Mouse (Mus musculus) cerebellum, adult 9-11 months (tissue): ENCODE measurements at regions not wholly inside any gene's neighbourhood (a gene's known extent, or its start where the extent isn't known, plus 50 kb on each side); places are given as distances from the start of the nearest gene placed in this dataset.
"Not testable (repeated sequence)": the region's sequence is repeated elsewhere in the genome, so short reads cannot be mapped to it uniquely, and the experiment has no call there.

ENCODE experiments used
- DNase-seq: peaks from one replicate; pipeline ENCODE4 v3.0.0; 2022

DNA sequence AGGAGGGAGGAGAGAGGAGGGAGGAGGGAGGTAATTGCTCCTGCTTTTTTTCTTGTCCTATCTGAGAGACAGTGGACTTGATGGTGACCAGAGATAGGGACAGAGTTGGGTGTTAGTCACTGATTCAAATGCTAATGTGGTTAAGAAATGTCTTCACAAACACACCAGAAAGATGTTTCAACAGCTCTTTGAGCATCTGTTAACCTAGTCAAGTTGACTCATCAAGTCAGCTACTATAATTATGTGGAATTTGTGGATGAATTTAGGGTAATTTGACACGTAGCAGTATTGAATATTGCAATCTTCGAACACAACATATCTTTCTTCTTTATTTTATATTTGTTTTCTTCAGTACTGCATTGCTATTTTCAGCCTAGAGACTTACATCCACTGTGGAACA lies 182.9 kb upstream of the Pcsk5 start:
- no peak for DNase-seq

DNA sequence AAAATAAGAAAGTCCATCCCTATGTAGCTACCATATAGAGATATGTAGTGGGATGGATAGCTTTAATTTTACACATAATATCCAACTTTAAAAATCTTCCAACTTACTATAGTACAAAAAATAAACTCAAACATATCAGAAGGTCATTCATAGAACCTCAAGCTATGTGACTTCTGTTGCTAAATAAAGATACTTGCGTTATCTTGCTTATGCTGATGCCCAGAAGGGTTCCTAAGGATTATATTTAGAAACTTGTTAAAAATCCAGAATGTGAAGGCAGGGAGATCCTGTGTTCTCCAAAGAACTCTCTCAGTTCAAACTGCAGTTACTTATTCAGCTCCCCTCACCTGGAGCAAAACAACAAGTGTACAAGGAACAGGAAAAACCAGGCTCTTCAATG lies 177.9 kb upstream of the Pcsk5 start:
- DNase-seq: no peak

DNA sequence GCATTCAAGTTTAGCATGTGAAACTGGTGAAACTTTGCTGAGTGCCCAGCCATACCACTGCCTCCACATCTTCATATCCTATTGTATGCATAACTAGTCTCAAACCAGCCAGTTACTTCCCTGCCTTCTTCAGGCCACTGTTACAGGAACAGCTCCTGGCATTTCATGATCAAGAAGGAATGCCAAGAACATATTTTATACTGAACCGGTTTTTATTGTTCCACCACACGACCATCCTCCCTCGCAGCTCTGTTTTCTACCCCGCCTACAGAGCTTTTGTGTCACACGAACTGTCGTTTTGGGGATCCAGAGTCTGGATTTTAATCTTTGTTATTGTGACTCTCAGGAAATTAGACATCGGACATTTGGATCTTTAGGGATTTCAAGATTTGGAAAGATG lies 174.6 kb upstream of the Pcsk5 start:
- DNase-seq: no peak

DNA sequence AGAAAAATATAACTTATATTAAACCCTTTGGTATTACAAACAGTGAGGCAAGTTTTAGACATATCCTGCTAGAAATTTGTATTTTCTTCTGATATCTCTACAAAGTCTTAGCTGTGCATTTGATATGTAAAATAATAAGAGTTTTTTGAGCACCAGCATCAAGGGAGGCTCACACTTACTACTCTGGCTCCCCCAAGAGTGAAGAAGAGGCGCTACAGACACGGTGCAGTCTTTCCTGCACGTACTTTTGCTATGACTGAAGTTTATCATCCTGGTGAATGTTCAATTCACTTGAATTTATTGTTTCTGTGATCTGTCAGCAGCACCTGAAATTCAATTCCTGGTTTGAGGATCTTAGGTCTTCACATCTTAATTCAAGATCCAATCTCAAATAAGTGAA lies 160.1 kb upstream of the Pcsk5 start:
- DNase-seq: no peak

DNA sequence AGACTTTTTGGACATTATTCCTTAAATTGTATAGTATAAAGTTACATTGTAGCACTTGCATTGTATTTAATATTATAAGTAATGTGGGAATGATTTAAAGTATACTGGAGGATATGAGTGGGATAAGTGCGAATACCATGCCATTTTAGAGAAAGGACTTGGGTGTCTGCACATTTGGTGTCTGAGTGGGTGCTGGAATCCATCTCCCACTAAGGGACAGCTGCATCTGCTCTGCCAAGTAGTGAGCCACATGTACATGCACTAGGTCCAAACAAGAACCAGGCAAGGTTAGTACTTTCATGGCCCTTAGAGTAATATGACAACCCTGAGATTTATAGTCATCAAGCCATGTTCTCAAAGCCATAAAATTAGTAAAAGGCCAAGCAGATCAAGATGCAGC lies 146.0 kb upstream of the Pcsk5 start:
- DNase-seq: no peak

DNA sequence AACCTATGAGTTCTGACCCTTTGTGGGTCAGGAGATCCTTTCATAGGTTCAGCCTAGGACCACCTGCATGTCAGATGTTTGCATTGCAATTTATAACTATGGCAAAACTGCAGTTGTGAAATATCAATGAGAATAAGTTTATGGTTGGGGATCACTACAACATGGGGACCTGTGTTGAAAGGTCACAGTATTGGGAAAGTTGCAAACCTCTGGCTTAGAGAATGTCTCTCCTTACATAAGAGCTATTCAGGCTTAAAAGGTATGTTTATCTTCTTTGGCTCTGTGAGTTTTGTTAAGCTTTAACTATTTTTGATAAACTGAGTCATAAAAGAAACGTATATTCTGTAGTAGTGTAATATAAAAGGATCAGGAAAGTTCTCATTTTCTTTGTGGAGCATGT lies 128.1 kb upstream of the Pcsk5 start:
- DNase-seq: no peak

DNA sequence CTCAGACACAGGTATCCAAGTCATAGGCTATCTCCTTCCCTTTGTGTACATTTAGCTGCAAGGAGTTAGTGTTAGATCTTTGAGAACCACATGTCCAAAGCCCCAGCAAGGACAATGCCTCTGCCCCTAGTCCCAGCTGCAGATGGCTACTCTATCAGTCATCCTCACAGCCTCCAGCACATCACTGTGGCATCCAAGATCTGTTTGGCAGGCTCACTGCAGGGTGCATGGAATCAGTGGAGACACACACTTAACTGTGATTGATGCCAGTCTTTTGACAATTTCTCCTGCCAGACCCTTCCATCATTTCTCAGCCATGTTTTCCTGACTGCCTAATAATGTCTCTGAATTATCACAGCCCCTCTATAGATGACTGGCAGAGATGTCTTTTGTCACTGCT lies 121.0 kb upstream of the Pcsk5 start:
- no peak for DNase-seq

DNA sequence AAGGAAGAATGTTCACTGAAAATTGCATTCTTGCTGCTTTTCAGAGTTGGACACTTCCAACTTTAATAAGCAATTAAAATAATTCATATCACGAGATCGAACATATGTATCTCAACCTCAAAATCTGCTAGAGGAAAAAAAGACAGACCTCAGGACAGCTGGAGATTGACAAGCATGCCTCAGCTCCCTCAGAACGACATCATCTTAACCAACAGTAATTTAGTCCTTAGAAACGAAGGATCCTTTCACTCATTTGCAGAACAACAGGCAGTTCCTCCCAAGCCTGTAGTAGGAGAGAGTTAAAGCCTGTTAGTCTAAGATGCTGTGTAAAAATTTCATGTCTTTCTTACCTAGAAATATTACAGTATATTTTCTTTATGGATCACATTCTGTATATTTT lies 95.2 kb upstream of the Pcsk5 start:
- no peak for DNase-seq

DNA sequence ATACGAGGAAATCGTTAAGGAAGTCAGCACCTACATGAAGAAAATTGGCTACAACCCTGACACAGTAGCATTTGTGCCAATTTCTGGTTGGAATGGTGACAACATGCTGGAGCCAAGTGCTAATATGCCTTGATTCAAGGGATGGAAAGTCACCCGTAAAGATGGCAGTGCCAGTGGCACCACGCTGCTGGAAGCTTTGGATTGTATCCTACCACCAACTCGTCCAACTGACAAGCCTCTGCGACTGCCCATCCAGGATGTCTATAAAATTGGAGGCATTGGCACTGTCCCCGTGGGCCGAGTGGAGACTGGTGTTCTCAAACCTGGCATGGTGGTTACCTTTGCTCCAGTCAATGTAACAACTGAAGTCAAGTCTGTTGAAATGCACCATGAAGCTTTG lies 89.7 kb upstream of the Pcsk5 start:
- DNase-seq: not testable (repeated sequence)

DNA sequence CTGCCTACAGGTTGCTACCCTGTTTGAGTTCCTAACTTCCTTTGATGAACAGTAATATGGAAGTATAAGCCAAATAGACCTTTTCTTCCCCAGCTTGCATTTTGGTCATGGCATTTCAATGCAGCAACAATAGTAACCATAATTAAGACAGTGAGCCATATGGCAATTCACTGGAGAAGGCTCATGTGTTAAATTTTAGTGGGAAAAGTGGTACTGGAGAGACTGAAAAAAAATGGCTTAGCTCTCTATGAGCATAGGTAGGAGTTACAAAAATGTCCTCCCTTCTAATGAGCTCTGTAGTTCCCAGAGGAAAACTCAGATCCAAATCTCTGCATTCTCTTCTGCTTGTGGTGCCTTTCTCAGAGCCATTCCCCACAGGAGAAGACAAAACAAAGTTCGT lies 70.1 kb upstream of the Pcsk5 start:
- DNase-seq: no peak

DNA sequence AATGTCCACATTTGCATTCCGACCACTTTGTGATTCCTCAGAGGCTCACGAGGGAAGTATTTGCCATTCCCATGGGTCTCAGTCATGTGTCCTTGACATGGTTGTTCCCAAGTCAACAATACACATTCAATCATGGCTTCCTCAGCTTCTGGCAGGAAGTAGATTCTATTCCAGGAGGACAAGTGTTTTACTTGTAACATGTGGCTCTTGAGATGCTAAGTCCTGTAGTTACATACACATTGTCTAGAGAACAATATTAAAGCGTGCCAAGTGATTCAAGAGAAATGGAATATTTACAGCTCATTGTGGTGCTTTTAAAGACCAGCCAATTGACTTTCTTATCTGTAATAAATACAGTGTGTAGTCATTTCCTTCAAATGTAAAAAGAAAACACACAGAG lies 66.7 kb upstream of the Pcsk5 start:
- no peak for DNase-seq

DNA sequence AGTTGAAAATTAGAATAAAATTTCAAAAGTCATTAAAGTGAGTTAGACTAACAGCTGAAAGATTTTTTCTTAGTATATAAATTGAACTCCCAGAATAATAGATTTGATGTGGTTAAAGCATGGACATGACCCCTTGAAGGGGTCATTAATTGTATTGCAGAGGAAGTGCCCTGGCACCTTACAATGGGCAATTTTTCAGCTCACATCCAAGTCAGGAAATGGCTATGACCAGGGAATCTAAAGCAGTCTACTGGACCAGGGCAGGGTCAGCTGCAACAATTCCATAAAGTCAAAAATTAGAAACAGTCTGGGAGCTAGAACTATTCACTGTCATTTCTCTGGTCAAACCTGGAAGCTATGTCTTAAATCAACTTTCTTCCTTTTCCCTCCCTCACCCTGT lies 55.2 kb upstream of the Pcsk5 start:
- DNase-seq: no peak
